Mouse (Mus musculus) thymus, postnatal 0 days (tissue): ENCODE results near the gene Gm3187. TPM values are rescaled to one million over a fixed set of nuclear protein-coding genes. Genes with fewer than 3 reads are reported as not detected.
"Not testable (repeated sequence)": the region's sequence is repeated elsewhere in the genome, so short reads cannot be mapped to it uniquely, and the experiment has no call there.

Experiments used
- DNase-seq: peaks from one replicate; pipeline ENCODE4 v3.0.0-alpha.2; 2015; ENCODE audit warnings: low spot score
- polyA plus RNA-seq: library from polyadenylated mRNA; unstranded; fragments of >200 nt; fragmentation: Nextera tagmentation; extraction: Ambion mirVana; gene quantifications from 2 replicates; pipeline ENCODE4 v1.2.1, GENCODE M21; 2015

The Gm3187 gene
- not detected in 2 replicates for polyA plus RNA-seq

DNA sequence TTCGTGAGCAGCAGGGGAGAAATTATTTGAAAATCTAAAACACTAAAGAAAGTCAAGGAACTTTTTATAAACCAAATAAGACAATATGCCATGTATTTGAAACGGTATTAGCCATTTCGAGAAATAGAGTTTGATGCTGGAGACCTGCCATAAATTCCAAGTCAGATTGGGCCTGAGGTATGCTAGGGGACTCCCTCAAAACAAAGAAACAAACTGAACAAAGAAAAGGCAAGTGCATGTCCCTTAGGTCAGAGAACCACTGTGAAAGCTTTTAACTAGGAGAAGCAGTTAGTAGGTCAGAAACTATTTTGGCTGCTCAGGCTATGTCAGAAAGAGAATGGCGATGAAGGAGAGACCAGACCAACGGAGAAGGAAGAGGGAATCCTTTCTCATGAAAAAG, at the start of gene Gm3187:
Gm3187 (plus strand) TSS at position 301 of the 400 bp plus-strand sequence.
- DNase-seq = not testable (repeated sequence)

DNA sequence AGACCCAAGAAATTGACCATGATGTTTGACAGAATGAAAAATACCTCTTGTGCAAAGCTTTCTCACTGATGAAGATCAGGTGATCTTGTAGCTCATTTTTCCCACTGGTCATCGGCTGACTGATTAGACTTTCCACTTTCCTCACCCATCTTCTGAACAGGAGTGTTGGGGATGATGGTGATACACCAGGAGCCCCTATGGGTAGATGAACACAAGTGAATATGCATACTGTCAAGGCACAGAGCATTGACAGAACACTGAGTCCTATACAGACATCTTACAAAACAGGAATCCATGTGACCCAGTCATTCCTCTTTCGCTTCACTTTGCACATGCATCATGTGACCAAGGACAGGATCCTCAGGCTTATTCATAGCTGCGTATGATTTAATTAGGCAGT, 28.6 kb upstream of the Gm3187 start, which contains the start of gene Gm3194:
Gm3194 (minus strand) TSS at position 101 of the 400 bp plus-strand sequence.
- not testable (repeated sequence) for DNase-seq

GRCm38 (mm10) chr14:5460469-5460868, 23.5 kb upstream of the Gm3187 start:
- DNase-seq = not testable (repeated sequence)

GRCm38 (mm10) chr14:5477730-5478129, 6.3 kb upstream of the Gm3187 start, which contains the start of gene Gm8246:
Gene Gm8246, minus strand, starts transcription at chr14:5477830.
- not testable (repeated sequence) for DNase-seq

- not testable (repeated sequence) for DNase-seq
Observed at GRCm38 (mm10) chr14:5501374-5501773, 17.4 kb downstream of the Gm3187 start, which contains the start of gene Gm3488. Gene Gm3488, plus strand, starts transcription at chr14:5501674.

DNA sequence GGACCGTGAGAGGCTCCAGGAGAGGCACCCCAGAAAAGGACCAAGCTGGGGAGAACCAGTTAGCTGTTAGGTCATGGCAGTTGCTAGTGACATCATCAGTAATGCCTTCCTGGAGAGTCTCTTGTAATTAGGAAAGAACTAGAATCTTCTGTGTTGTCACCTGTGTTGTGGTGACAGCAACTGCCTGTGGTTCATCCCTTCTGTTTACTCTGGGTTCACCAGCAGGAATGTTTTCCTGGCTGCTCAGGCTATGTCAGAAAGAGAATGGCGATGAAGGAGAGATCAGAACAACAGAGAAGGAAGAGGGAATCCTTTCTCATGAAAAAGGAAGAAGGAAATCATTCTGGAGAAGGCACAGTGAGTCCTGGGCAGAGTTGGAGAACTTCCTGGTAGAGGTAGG, 54.2 kb downstream of the Gm3187 start, which contains the start of gene Gm3532:
Gm3532 (plus strand) TSS at position 301 of the 400 bp plus-strand sequence.
- not testable (repeated sequence) for DNase-seq

Other genes with a start within 250 kb of the Gm3187 start
- 0.12 TPM in 1 of 2 replicates, not detected in the other for gene Gm3526, start 223.6 kb upstream of the Gm3187 start, polyA plus RNA-seq
- not detected in 2 replicates for gene Gm3542, start 149.3 kb upstream of the Gm3187 start, polyA plus RNA-seq
- 0.12 TPM in 1 of 2 replicates, not detected in the other for gene Gm3500, start 95.2 kb upstream of the Gm3187 start, polyA plus RNA-seq
- gene Gm3194, start 28.7 kb upstream of the Gm3187 start, polyA plus RNA-seq = 0.36 and 0.43 TPM in 2 replicates
- not detected in 2 replicates for gene Gm8246, start 6.4 kb upstream of the Gm3187 start, polyA plus RNA-seq
- 0.09 TPM in 1 of 2 replicates, not detected in the other for gene Gm3488, start 17.5 kb downstream of the Gm3187 start, polyA plus RNA-seq
- gene Gm3532, start 54.3 kb downstream of the Gm3187 start, polyA plus RNA-seq = 0.18 TPM in 1 of 2 replicates, not detected in the other
- gene Gm8265, start 148.8 kb downstream of the Gm3187 start, polyA plus RNA-seq = not detected in 2 replicates
- not detected in 2 replicates for gene Gm9603, start 203.2 kb downstream of the Gm3187 start, polyA plus RNA-seq